Mouse (Mus musculus) gastrocnemius, adult 2 months (tissue): ENCODE data around the gene Serinc1. TPM values are rescaled to one million over a fixed set of nuclear protein-coding genes. Genes with fewer than 3 reads are reported as not detected.

Experiments
- DNase-seq: peaks from one replicate; pipeline ENCODE4 v3.0.0; 2022
- H3K27ac ChIP-seq: fragments of 200-600 bp; 2 replicates; pipeline ENCODE4 v1.8.1; 2022; ENCODE audit warnings: mild to moderate bottlenecking
- H3K4me3 ChIP-seq: fragments of 200-600 bp; 2 replicates; pipeline ENCODE4 v1.8.1; 2022; ENCODE audit warnings: mild to moderate bottlenecking, moderate library complexity
- CTCF ChIP-seq: fragments of 200-600 bp; IDR thresholded peaks from 2 replicates; pipeline ENCODE4 v1.8.1; 2022; ENCODE audit warnings: antibody characterized with exemption, mild to moderate bottlenecking, moderate library complexity
- intact Hi-C: fragments of 180-260 bp; cut with DNase I; formaldehyde crosslinking; loops from one replicate; pipeline ENCODE4 v1.15.1; 2025
- total RNA-seq, 2 experiments: library from RNA; stranded (reverse); gene quantifications; 2 replicates each; pipeline ENCODE4 v1.2.3; 2021

Gene Serinc1
- total RNA-seq, 2 experiments from 2014 or later = 180 to 183 TPM

GRCm38 (mm10) chr10:57526469-57526868 lies 5.9 kb downstream of the Serinc1 start:
- Histone ChIP-seq H3K27ac (no peak overlapping the region), H3K4me3 (no peak overlapping the region)
- no peak for TF ChIP-seq CTCF
- no peak for DNase-seq
- intact Hi-C loops = no loop called here

GRCm38 (mm10) chr10:57515278-57515677 lies 17.1 kb downstream of the Serinc1 start:
- no peak for DNase-seq
- intact Hi-C loops = no loop called here
- Histone ChIP-seq H3K27ac (no peak overlapping the region), H3K4me3 (no peak overlapping the region)
- TF ChIP-seq CTCF = no peak

DNA sequence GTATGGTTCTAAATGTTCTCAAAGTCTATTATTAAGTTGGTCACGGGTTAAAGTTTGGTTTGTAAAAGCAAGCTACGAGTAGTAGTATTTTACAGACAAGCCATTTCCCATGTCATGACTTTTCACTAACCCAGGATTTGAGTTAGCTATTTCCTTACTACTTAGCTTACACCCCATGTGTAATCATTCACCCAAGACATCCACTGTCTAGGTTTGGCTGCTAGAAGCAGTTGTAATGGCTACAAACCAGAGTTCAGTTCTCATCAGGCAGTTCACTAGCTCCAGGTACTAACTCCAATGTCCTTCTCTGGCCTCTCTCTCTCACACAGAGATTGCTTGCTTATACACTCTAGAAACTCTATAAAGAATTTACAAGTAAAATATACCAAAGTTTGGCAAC lies 17.7 kb downstream of the Serinc1 start:
- no peak for TF ChIP-seq CTCF
- H3K4me3 ChIP-seq = no peak overlapping the region
- intact Hi-C loops = no loop called here
- no peak for DNase-seq
- no peak overlapping the region for H3K27ac ChIP-seq

GRCm38 (mm10) chr10:57499414-57500156 lies 32.7 kb downstream of the Serinc1 start:
- Histone ChIP-seq H3K4me3 (peak overlapping the region; percentile 45), H3K27ac (peak overlapping the region; percentile 91)
- intact Hi-C loops = no loop called here
- DNase-seq = peak; percentile 24
- TF ChIP-seq CTCF = no peak

- Histone ChIP-seq H3K27ac (no peak overlapping the region), H3K4me3 (no peak overlapping the region)
- peak; percentile 28 for DNase-seq
- TF ChIP-seq CTCF = no peak
- intact Hi-C loops = no loop called here
These were observed 40.3 kb downstream of the Serinc1 start for GRCm38 (mm10) chr10:57492050-57492449.

- peak overlapping the region; percentile 97; the same call in 1 of the 2 replicates for H3K4me3 ChIP-seq
- H3K27ac ChIP-seq = peak overlapping the region; percentile 96
- intact Hi-C loops = no loop called here
- DNase-seq = no peak
- peak; percentile 29; the same call in 1 of the 2 replicates for TF ChIP-seq CTCF
These were observed 43.7 kb downstream of the Serinc1 start for GRCm38 (mm10) chr10:57488591-57488990.

DNA sequence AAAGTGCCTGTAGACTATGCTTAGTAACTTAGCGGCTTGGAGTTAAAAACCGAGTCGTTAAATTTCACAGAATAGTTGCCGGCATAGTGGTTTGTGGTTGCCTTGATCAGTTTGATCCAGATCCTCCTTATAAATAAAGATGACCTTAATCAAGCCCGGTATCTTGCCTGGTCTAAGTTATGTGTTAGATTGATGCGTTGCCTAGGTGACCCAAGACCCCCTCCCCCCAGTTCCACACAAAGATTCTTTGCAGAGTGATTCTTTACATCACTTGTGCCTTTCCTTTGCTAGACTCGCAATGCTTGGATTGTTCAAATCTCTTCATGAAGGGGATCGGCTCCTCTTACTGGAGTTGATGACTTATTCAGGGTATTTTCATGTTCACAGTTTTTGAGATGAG lies 45.1 kb downstream of the Serinc1 start:
- no peak for TF ChIP-seq CTCF
- peak overlapping the region; percentile 97 for H3K4me3 ChIP-seq
- H3K27ac ChIP-seq = peak overlapping the region; percentile 96
- DNase-seq = no peak
- intact Hi-C loops = no loop called here

- Histone ChIP-seq H3K4me3 (peak overlapping the region; percentile 97), H3K27ac (peak overlapping the region; percentile 96)
- intact Hi-C loops = loop anchor here (1.0 kb wide), 1 partner anchor 46 kb away; the partner anchor contains the start of gene Serinc1
- DNase-seq = peak; percentile 82
- no peak for TF ChIP-seq CTCF
These were observed 45.7 kb downstream of the Serinc1 start for GRCm38 (mm10) chr10:57486542-57487071.

GRCm38 (mm10) chr10:57485908-57486541 lies 46.3 kb downstream of the Serinc1 start, which contains the start of gene Hsf2:
Hsf2 (plus strand) TSS chr10:57486385.
- intact Hi-C loops = loop anchor here (1.0 kb wide), 1 partner anchor 46 kb away; the partner anchor contains the start of gene Serinc1
- Histone ChIP-seq H3K27ac (peak within 1 kb of the TSS; percentile 96), H3K4me3 (peak within 1 kb of the TSS; percentile 97)
- no peak for TF ChIP-seq CTCF
- DNase-seq = peak; percentile 98

GRCm38 (mm10) chr10:57484741-57485140 lies 47.6 kb downstream of the Serinc1 start:
- DNase-seq = no peak
- H3K4me3 ChIP-seq = no peak overlapping the region
- no peak for TF ChIP-seq CTCF
- intact Hi-C loops = no loop called here
- H3K27ac ChIP-seq = no peak overlapping the region

- no peak overlapping the region for H3K4me3 ChIP-seq
- DNase-seq = no peak
- TF ChIP-seq CTCF = no peak
- intact Hi-C loops = no loop called here
- H3K27ac ChIP-seq = no peak overlapping the region
These were observed 50.6 kb downstream of the Serinc1 start for GRCm38 (mm10) chr10:57481717-57482116.

DNA sequence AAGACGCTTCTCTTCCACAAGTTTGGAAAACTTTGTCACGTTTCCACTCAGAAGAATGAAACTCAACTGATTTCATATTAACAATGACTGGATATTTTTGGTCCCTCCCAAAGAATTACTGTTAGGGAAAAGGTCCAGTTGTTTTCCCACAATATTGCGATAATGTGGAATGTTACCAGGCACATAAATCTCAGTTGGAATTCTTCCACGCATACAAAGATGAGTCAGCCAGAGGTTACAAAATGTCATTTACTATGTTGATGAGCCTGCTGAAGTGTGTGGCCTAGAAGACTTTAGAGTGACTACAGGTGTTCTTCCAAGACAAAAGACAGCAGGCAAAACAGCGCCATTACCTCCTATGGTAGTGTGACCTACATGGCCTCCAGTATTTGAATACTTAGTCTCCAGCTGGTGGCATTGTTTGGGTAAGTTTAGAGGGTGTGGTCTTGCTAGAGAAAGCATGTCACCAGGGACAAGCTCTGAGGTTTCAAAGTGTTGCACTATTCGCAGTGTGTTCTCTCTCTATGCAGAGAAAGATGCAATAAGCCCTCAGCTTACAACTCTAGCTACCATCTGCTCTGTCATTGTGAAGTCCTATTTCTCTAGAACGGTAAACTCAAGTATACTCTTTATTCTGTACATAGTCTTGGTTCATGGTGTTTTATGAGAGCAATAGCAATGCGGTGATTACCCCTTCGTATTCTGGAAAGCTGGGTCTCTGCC lies 55.0 kb downstream of the Serinc1 start:
- intact Hi-C loops = no loop called here
- no peak for DNase-seq
- Histone ChIP-seq H3K27ac (no peak overlapping the region), H3K4me3 (no peak overlapping the region)
- TF ChIP-seq CTCF = no peak

Other genes with a start within 250 kb of the Serinc1 start
- gene Hsf2, start 46.1 kb downstream of the Serinc1 start, total RNA-seq = 10 to 100 TPM; 22.6 to 22.8 TPM
- gene Pkib, start 99.5 kb upstream of the Serinc1 start, total RNA-seq = not detected